Mouse (Mus musculus) gastrocnemius, adult 2 months (tissue): Measurements from ENCODE around the gene Plekhm3. TPM values are rescaled to one million over a fixed set of nuclear protein-coding genes. Genes with fewer than 3 reads are reported as not detected.
"Not testable (repeated sequence)": the region's sequence is repeated elsewhere in the genome, so short reads cannot be mapped to it uniquely, and the experiment has no call there.

Source experiments
- DNase-seq: peaks from one replicate; pipeline ENCODE4 v3.0.0; 2022
- H3K27ac ChIP-seq: fragments of 200-600 bp; 2 replicates; pipeline ENCODE4 v1.8.1; 2022; ENCODE audit warnings: mild to moderate bottlenecking
- H3K4me3 ChIP-seq: fragments of 200-600 bp; 2 replicates; pipeline ENCODE4 v1.8.1; 2022; ENCODE audit warnings: mild to moderate bottlenecking, moderate library complexity
- CTCF ChIP-seq: fragments of 200-600 bp; IDR thresholded peaks from 2 replicates; pipeline ENCODE4 v1.8.1; 2022; ENCODE audit warnings: antibody characterized with exemption, mild to moderate bottlenecking, moderate library complexity
- intact Hi-C: fragments of 180-260 bp; cut with DNase I; formaldehyde crosslinking; loops from one replicate; pipeline ENCODE4 v1.15.1; 2025
- long read RNA-seq, 2 experiments: library from polyadenylated mRNA; stranded (forward); transcript quantifications; one replicate each; pipeline ENCODE4 v2.0.0; 2021
- total RNA-seq, 2 experiments: library from RNA; stranded (reverse); gene quantifications; 2 replicates each; pipeline ENCODE4 v1.2.3; 2021

Plekhm3 gene
- total RNA-seq, result 1 to 10 TPM; 6.6 to 7.9 TPM
- long read RNA-seq, experiment 1, full-length matches to known transcripts, result 4 of 5 reads
- long read RNA-seq, experiment 1, partial matches to known transcripts, result 1 of 5 reads
- long read RNA-seq, experiment 1, other reads (novel, unspliced or antisense), result 0 of 5 reads
- long read RNA-seq, experiment 2, partial matches to known transcripts, result 0 of 6 reads
- long read RNA-seq, experiment 2, other reads (novel, unspliced or antisense), result 3 of 6 reads

DNA sequence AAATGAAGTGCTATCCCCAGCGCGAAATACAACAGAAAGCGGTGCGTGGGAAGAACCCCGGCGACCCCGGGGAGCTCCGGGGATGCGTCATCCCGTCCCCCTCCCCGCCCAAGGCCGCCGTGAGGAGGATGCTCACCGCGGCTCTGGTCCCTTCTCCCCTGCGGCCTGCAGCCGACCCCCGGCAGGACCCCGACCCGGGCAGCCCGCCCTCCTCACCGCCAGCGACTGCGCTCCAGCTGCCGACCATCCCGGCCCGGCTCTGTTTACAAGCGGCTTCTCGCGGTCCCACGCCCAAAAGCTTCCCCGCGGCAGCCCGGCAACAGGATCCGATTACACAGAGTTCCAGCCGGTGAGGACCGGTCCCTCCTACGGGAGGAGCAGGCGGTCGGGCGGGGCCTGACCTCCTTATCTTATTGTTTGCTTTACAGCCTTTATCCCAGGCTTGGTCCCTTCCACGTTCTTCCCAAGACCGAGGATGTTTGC lies at the start of gene Plekhm3:
Plekhm3 (minus strand) TSS at position 346 of the 483 bp plus-strand sequence.
- Histone ChIP-seq H3K27ac (peak within 1 kb of the TSS; percentile 94), H3K4me3 (peak within 1 kb of the TSS; percentile 91)
- intact Hi-C loops, result loop anchor here (10.0 kb wide), 1 partner anchor 228 kb away; the partner anchor contains the start of genes Idh1 and Pikfyve
- peak; percentile 90 for DNase-seq
- TF ChIP-seq CTCF, result no peak

DNA sequence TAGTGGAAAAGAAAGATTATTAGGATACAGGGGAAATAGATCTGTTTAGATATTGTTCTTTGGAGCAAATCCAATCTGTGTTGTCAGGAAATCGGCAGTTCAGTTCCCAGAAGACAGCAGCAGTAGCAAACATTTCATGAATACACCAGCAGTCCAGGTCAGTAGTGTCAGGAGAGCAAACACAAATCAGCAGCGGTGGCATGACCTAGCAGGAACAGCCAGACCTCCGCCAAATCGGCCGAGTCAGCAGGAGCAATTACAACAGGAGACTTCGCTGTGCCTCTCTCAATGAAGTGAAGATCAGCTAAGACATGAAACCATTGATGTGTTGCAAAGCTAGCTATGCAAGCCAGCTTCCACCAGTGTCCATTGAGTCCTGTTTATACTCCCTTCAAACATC lies 49.0 kb upstream of the Plekhm3 start:
- no peak for DNase-seq
- no peak for TF ChIP-seq CTCF
- Histone ChIP-seq H3K4me3 (no peak overlapping the region), H3K27ac (no peak overlapping the region)
- intact Hi-C loops, result no loop called here

DNA sequence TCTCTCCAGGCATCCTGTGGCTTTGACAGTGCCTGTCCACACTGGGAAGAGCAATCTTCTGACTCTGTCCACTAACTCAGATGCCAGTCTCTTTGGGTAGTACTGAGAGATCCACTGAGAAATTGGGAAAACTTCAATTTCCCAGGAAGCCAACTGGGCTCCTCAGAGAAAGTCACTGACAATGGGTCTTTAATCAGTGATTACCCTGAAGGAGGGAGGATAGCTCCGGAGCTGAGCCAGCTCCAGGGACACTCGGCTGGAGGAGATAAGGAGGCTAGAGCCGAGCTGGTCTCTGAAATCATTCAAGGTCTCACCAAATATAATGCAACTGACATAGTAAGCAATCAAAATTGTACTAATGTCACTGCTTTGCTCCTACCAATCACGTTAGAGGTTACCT lies 47.9 kb upstream of the Plekhm3 start:
- no peak overlapping the region for H3K4me3 ChIP-seq
- intact Hi-C loops, result no loop called here
- DNase-seq, result no peak

DNA sequence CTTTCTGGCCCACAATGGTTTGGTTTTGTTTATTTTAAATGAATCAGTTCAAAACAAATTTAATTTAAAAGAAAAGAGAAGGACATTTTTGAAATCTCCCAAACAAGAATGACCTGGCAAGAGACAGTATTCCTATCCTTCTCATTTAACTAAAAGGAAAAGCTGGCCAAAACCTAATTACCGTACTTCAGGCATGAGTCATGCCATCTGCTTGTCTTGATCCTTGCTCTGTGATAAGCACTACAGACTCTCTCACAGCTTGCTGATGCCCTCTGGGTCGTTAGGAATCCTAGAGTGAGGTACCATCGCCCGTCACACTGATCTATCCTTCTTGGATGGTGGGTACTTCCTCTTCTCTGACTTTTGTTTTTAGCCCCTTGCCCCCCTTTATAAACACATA lies 36.6 kb upstream of the Plekhm3 start:
- no peak overlapping the region for H3K27ac ChIP-seq
- TF ChIP-seq CTCF, result no peak
- intact Hi-C loops, result no loop called here
- no peak overlapping the region for H3K4me3 ChIP-seq
- no peak for DNase-seq

More for the DNA sequence above, 47.9 kb upstream of the Plekhm3 start:
- no peak for TF ChIP-seq CTCF
- H3K27ac ChIP-seq, result no peak overlapping the region

DNA sequence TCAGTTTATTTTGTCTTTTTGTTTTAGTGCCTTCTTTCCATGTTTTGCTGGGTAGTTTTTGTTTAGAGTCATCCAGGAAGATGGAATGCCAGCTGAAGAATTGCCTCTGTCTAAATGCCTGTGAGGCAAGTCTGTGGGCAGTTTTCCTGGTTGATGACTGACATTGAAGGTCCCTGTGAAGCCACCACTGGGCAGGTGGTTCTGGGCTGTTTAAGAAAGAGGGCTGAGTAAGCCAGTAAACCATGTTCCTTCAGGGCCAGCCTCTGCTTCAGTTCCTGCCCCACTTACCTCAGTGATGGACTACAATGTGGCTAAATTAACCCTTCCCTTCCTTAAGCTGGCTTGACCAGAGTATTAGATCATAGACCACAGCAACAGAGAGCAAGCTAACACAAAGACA lies 31.6 kb upstream of the Plekhm3 start:
- no peak overlapping the region for H3K27ac ChIP-seq
- TF ChIP-seq CTCF, result no peak
- H3K4me3 ChIP-seq, result no peak overlapping the region
- intact Hi-C loops, result loop anchor here (5.0 kb wide), 1 partner anchor 251 kb away; the partner anchor contains the start of gene Fzd5
- no peak for DNase-seq

DNA sequence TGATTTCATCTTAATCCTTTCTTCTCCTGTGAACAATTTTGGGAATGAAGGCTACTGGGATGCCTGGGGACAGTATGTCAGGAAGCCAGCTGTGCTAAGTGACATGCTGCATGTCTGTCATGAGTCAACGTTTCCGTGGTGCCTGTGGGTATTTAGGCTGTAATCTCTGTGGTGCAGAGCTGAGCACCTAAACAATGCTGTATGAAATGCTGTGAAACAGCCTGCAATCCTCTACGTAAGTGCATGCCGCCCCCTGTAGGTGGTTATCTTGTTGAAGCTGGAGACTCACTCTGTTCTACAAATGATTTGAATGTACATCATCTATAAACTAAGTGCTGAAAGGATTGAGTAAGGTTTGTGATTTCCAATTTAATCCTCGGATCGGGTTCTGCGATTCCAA lies 29.5 kb upstream of the Plekhm3 start:
- no peak overlapping the region for H3K4me3 ChIP-seq
- intact Hi-C loops, result loop anchor here (2.0 to 5.0 kb wide), 2 partner anchors 249 to 265 kb away; partner anchors contain the start of gene Fzd5
- peak; percentile 63 for TF ChIP-seq CTCF
- peak; percentile 59 for DNase-seq
- no peak overlapping the region for H3K27ac ChIP-seq

DNA sequence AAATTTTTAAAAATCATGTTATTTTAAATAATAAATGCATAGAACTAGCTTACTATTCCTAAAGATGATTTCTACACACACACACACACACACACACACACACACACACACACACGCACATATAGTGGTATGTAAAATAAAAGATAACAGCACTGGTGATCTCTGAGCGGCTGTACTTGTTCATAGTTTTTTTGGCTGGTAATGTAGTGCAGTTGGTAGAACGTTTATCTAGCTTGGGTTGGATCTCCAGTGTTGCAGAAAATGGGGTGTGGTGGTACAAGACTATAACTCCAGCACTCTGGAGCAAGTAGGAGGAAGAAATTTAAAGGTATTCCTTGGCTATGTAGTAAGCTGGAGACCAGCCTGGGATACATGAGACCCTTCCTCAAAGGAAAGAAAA lies 26.6 kb upstream of the Plekhm3 start:
- H3K4me3 ChIP-seq, result no peak overlapping the region
- DNase-seq, result no peak
- no peak overlapping the region for H3K27ac ChIP-seq
- intact Hi-C loops, result no loop called here
- TF ChIP-seq CTCF, result no peak

DNA sequence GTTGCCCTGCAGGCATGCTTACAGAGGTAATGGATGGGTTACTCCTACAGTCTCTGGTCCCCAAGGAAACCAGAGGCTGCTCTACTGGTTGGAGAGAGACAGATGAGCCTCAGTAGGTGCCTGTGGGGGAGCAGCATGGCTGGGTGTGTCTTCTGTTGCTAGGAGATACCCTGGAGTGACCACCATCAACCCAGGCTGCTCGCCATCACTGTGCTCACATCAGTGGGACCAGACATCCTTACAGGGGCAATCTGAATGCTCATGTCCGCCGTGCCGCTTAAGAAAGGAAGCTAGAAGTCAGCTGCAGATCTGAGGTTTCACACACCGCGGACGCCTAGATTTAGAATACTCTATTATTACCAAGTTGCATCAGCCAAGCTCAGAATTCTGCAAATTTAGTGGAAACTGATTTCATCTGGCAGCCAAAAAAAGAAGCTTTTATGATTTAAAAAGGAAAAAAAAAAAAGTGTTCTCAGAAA lies 21.7 kb upstream of the Plekhm3 start:
- no peak for TF ChIP-seq CTCF
- H3K27ac ChIP-seq, result no peak overlapping the region
- intact Hi-C loops, result no loop called here
- H3K4me3 ChIP-seq, result no peak overlapping the region
- no peak for DNase-seq

DNA sequence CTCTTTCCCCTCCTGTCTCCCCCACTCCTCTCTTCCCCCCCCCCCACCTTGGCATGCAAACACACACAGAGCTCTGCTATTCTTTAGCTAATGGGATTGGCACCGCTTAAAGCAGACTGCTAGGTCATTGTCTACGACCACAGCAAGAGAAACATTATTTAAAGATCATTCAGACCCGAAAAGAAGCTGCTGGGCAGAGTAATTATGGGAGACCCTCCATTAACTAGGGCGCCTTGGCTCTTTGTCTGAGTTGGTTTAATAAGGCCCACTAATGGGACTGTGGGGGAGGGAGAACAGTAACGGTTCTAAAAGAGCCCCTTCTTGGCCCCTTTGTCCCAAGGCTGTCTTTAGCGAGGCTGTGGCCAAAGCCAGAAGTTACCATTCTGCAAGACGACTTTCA lies 18.7 kb upstream of the Plekhm3 start:
- Histone ChIP-seq H3K27ac (no peak overlapping the region), H3K4me3 (no peak overlapping the region)
- intact Hi-C loops, result no loop called here
- TF ChIP-seq CTCF, result no peak
- DNase-seq, result no peak

DNA sequence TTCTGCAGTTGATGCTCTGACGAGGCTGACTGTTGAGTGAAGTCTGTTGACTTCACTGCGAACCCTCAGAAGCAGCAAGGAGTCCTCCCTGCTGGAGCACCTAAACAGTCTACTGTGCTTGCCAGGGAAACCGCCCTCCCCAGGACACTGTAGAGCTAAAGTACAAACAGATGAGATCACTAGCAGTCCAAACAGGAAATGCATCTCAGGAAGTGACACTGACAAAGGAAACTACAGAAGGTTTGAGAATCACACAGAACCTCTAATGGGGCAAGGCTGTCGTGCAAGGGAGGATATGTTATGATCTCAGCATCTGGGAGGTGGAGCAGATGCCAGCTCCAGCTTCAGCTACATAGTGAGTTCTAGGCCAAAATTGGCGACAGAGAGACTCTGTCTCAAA lies 14.1 kb upstream of the Plekhm3 start:
- H3K4me3 ChIP-seq, result no peak overlapping the region
- intact Hi-C loops, result no loop called here
- DNase-seq, result no peak
- H3K27ac ChIP-seq, result no peak overlapping the region
- no peak for TF ChIP-seq CTCF

DNA sequence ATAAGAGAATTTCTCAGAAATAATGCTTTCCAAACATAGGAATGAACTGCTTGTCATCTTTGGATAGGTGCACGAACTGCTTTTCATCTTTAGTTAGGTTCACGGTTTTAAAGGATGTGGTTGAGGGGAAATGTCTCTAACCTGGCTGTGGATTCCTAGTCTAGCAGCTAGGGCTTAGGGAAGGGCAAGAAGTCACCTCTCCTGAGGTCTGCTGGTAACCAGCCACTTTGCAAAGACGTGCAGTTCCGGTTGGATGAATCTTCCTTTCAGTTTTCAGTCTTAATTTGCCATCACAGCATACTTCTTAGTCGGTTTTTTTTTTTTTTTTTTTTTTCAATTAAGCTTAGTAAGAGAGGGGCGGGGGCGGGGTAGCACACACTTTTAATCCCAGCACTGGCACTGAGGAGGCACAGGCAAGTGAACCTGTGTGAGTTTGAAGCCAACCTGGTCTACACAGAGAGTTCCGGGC lies 431 bp upstream of the Plekhm3 start:
- no peak for DNase-seq
- H3K4me3 ChIP-seq, result peak overlapping the region; percentile 91
- no peak for TF ChIP-seq CTCF
- intact Hi-C loops, result loop anchor here (10.0 kb wide), 1 partner anchor 228 kb away; the partner anchor contains the start of genes Idh1 and Pikfyve
- H3K27ac ChIP-seq, result peak overlapping the region; percentile 94

DNA sequence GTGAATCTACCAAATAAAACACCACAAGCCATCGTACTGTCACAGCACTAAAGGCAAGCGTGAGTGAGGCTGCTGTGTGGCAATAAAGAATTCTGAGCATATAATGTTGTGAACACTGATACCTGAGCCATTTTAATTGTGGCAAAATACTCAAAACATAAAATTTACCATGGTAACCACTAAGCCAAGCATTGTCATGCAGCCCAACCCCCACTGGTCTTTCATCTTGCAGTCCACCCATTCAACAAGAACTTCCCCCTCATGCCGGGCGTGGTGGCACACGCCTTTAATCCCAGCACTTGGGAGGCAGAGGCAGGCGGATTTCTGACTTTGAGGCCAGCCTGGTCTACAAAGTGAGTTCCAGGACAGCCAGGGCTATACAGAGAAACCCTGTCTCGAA lies 1.8 kb downstream of the Plekhm3 start:
- not testable (repeated sequence) for H3K4me3 ChIP-seq, H3K27ac ChIP-seq, DNase-seq
- intact Hi-C loops, result loop anchor here (10.0 kb wide), 1 partner anchor 230 kb away; the partner anchor contains the start of genes Idh1 and Pikfyve

DNA sequence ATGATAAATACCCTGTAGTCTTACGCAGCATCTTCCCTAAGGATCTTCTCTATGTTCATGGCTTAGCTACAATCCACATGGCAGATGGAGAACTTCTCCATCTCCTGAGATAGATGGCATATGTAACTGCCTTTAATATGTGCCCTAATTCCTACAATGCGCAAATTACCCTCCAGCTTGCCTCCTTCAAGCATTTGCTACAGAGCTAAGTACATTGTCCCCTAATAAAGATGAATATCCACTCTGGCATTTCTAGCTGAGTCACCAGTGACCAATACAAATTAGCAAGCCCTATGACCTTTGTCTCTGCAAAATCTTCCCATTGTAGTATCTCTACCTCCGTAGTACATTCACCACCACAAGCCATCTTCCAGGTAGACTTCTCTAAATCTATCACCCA lies 6.4 kb downstream of the Plekhm3 start:
- Histone ChIP-seq H3K4me3 (no peak overlapping the region), H3K27ac (no peak overlapping the region)
- DNase-seq, result no peak
- no peak for TF ChIP-seq CTCF
- intact Hi-C loops, result loop anchor here (10.0 kb wide), 1 partner anchor 235 kb away; the partner anchor contains the start of genes Idh1 and Pikfyve
